Mouse (Mus musculus) spleen, postnatal 4 days (tissue): ENCODE data around the gene Mtrex.

ENCODE experiments used
- DNase-seq, 2 experiments: peaks; one replicate each; pipeline ENCODE4 v3.0.0; 2022; ENCODE audit warnings: low spot score in 2 of 2

Gene Mtrex

GRCm38 (mm10) chr13:112829619-112830018, 97.6 kb downstream of the Mtrex start:
- DNase-seq, result no peak

- no peak for DNase-seq
Measured at GRCm38 (mm10) chr13:112825479-112825878, 101.7 kb downstream of the Mtrex start.

- DNase-seq, result no peak
Measured at GRCm38 (mm10) chr13:112823911-112824648, 103.1 kb downstream of the Mtrex start.

- DNase-seq, result no peak
Measured at GRCm38 (mm10) chr13:112823236-112823910, 103.8 kb downstream of the Mtrex start.

- no peak for DNase-seq
Measured at GRCm38 (mm10) chr13:112822413-112822812, 104.8 kb downstream of the Mtrex start.

- DNase-seq, result no peak
Measured at GRCm38 (mm10) chr13:112818125-112818524, 109.1 kb downstream of the Mtrex start.
